Mouse (Mus musculus) thymus, postnatal 10 days (tissue): ENCODE measurements at regions not wholly inside any gene's neighbourhood (a gene's known extent, or its start where the extent isn't known, plus 50 kb on each side); places are given as distances from the start of the nearest gene placed in this dataset.
"Not testable (repeated sequence)": the region's sequence is repeated elsewhere in the genome, so short reads cannot be mapped to it uniquely, and the experiment has no call there.

ENCODE experiments used
- DNase-seq, 2 experiments: peaks; one replicate each; pipeline ENCODE4 v3.0.0; 2021; ENCODE audit warnings: low spot score in 2 of 2

GRCm38 (mm10) chr15:32749971-32750370 is 505.4 kb downstream of the Sema5a start:
- DNase-seq: no peak

GRCm38 (mm10) chr15:32751991-32752390 is 507.4 kb downstream of the Sema5a start:
- DNase-seq: no peak

- DNase-seq: no peak
Measured at GRCm38 (mm10) chr15:32760141-32760540, 515.5 kb downstream of the Sema5a start.

GRCm38 (mm10) chr15:32766011-32766701 is 521.5 kb downstream of the Sema5a start:
- DNase-seq: peak in 1 of 2 experiments; percentile 7

- DNase-seq: no peak
Measured at GRCm38 (mm10) chr15:32766746-32767471, 522.3 kb downstream of the Sema5a start.

- not testable (repeated sequence) for DNase-seq
Measured at GRCm38 (mm10) chr15:32778226-32778598, 533.6 kb downstream of the Sema5a start.

- DNase-seq: not testable (repeated sequence)
Measured at GRCm38 (mm10) chr15:32778599-32779273, 534.1 kb downstream of the Sema5a start.

GRCm38 (mm10) chr15:32779274-32779615 is 534.6 kb downstream of the Sema5a start:
- not testable (repeated sequence) for DNase-seq

- DNase-seq: not testable (repeated sequence)
Measured at GRCm38 (mm10) chr15:32781609-32782008, 537.0 kb downstream of the Sema5a start.

GRCm38 (mm10) chr15:32799222-32799621 is 554.6 kb downstream of the Sema5a start:
- no peak for DNase-seq

- no peak for DNase-seq
Measured at GRCm38 (mm10) chr15:32810849-32811632, 566.4 kb downstream of the Sema5a start.

- no peak for DNase-seq
Measured at GRCm38 (mm10) chr15:32839966-32840365, 595.4 kb downstream of the Sema5a start.
